Mouse (Mus musculus): ENCODE data around the gene Wbp2.

The Wbp2 gene

DNA sequence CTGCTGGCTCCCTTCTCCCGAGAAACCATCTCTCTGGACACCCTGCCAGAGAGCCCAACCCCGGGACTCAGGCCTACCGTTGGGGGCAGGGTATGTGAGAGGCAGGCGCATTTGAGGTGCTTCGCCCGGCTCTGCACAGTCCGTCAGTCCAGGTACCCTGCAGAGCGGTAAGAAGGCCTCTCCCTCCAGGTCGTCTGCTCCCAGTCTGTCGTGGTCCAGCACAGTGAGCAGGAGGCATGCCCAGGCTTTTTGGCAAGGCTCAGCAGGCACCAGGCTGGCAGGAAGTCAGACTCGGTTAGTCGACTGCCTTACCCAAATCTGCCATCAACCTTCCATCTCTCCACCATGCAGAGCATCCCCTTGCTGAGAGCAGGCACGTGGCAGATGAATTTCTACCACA lies 23.2 kb downstream of the Wbp2 start:
- no peak for DNase-seq (ENCODE audit: low spot score in 2 of 2)

DNA sequence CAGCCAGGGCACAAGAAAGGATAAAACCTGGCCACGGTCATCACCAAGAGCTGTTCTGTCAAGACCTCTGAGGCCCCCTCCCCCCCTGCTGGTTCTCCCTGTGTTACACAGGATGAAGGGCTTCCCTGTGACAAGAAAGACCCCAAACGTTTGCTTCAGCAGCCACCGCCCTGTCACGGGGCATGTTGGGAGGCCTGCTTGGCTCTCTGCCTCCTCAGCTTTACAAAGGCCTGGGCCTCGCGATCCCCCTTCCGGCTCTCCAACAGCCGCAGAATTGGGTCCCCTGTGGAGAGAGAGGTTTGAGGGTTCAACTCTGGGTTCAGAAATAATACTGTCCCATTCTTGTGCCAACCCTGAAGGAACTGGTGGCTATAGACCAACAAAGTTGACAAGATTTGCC lies 24.3 kb downstream of the Wbp2 start:
- no peak for DNase-seq (ENCODE audit: low spot score in 2 of 2)

DNA sequence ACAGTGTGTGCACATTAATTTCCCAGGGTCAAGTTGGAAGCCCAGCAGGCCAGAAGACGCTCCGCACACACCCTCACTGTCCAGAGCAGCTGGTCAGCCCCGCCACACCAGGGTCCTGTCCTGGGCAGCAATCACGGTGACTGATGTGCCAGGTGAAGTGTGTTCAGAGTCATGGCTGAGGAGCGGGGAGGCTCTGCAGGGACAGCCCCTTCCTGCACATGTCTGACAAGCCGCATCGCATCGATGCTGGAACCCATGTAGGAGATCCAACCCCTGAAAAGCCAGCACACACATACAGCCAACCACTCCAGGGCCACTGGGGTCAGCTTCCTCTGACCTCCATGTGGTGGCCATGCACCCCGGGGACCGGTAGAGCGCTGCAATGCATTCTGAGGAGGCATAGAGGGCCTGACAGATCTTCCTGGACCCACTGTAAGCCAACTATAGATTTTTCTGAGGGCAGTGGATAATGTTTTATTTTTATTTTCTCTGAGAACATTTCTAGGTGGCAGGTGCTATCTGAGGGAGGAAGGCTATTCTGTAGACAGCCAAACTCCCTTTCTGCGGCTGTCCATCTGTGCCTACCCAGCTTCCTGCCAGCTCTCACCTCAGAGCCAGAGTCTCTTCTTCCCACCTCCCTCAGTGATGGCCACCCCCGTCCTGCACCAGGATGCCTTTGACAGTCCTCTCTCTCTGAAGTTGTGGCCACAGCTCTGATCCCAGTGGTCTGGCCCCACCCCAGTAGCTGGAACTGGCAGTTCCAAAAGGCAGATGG lies 25.0 kb downstream of the Wbp2 start:
- DNase-seq (ENCODE audit: low spot score in 2 of 2), result no peak

DNA sequence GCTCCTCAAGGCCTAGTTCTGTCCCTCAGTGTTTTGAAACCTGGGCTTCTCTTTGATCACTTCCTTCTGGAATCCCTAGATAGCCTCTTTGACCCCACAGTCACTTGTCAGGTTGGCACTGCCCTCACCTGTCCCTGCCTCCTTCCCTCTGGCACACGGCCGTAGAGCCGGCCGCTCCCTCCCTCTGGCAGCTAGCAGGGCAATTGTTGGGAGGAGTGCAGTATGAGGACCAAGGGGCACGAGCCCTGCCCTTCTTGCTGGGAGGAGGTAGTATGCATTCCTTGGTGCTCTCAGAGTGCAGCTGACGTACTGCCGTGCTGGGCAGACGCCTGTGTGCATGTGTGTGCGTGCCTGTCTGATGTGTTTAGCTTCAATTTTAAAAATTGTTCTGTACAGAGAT lies 26.2 kb downstream of the Wbp2 start:
- DNase-seq (ENCODE audit: low spot score in 2 of 2), result no peak

DNA sequence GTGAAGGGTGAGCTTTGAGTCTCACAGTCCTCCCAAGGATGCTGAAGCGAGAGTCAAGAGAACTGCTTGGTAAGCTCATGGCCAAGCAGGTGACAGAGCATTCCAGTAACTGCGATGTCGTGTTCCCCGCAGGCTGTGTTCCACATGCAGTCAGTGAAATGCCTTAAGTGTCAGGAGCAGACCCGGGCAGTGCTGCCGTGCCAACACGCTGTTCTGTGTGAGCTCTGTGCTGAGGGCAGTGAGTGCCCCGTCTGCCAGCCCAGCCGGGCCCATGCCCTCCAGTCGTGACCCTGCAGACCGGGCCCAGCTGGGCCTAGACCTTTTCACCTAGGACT lies 27.1 kb downstream of the Wbp2 start:
- no peak for DNase-seq (ENCODE audit: low spot score in 2 of 2)

DNA sequence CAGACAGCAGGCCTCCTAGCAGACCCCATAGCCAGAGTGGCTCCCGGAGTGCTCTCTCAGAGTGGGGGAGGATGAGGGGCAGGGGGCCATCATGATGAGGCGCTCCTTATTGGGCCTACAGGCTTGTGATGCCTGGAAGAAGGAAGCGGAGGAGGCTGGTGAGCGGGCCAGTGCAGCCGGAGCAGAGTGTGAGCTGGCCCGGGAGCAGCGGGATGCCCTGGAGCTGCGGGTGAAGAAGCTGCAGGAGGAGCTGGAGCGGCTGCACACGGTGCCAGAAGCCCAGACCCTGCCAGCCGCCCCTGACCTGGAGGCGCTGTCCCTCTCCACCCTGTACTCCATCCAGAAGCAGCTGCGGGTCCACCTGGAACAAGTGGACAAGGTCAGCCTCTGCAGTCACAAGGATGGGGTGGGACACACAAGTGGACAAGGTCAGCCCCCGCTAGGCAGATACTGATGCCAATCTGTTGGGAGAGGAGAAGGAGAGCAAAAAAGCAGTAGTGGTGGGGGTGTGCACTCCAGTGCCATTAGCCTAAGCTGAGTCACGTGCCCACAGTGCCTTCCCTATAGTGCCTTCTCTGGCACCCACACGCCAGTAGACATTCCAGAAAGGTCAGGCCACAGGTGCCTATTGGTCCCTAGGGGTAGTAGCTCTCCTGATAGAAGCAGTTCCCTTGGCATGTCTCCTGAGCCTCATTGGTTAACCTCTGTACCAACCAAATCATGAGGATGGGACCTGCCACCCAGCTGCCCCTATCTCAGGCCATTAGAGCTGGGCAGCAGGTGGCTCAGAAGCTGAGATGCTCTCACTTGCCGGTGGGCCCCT lies 27.7 kb downstream of the Wbp2 start:
- DNase-seq (ENCODE audit: low spot score in 2 of 2), result no peak

DNA sequence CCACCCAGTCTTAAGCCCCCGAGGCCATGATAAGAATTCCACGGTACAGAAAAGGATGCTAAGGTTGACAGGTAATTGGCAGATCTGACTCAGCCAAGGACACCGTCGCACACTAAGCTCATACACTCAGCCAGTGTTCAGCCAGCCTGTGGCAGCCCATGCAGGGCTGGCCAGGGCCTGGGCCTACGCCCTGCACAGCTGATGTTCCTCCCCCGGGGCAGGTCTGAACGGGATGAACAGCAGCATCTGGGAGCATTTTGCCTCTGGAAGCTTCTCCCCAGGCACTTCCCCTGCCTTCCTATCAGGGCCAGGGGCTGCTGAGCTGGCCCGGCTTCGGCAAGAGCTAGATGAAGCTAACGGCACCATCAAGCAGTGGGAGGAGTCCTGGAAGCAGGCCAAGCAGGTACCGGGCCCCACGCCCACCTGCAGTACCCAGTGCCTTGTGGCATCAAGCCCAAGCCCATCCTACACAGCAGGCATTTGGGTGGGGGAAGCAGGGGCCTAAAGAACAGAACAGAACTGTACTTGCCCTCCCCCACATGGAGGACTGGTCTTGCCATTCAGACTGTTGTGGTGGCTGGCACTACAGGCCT lies 28.7 kb downstream of the Wbp2 start:
- DNase-seq (ENCODE audit: low spot score in 2 of 2), result no peak

DNA sequence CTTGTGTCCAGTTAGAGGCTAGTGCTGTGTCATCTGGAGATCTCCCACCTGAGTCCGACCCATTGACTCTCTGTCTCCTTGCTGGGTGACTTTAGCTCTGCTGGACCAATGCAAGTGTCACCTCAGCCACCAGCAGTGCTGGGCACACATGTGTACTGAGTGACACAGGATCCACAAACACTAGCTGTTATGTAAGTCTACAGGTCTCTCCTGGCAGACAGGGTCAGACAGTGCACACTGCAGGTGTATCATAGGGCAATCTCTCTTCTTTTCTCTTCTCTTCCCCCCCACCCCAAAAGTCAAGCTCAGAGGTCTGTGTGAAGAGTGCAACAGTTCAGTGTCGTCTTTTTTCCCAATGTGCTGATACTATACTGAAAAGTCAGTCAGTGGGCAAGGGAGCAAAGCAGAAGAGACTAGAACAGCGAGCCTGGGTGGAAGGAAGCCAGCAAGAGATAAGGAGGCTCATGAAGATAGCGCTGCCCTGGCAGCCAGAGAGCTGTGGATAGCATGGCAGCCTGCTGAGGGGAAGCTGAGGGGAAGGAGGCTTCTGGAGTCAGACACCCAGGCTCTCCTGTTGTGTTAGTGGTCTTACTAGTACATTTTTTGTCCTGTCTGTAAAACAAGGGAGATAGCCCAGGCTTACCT lies 29.4 kb downstream of the Wbp2 start:
- no peak for DNase-seq (ENCODE audit: low spot score in 2 of 2)

DNA sequence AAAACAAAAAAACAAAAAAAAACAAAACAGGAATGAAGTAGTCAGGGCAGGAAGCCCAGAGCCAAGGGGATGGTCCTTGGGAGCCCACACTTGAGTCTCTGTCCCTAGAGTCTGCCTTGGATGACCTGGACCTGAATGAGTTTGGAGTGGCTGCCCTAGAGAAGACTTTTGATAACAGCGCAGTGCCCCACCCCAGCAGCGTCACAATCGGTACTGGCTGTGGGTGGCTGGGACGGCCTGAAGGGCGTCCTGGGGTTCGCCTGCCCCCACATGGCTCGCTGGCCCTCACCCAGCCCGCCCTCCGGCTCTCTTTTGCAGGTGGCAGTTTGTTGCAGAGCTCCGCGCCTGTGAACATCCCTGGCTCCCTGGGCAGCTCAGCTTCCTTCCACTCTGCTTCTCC lies 30.9 kb downstream of the Wbp2 start:
- no peak for DNase-seq (ENCODE audit: low spot score in 2 of 2)

DNA sequence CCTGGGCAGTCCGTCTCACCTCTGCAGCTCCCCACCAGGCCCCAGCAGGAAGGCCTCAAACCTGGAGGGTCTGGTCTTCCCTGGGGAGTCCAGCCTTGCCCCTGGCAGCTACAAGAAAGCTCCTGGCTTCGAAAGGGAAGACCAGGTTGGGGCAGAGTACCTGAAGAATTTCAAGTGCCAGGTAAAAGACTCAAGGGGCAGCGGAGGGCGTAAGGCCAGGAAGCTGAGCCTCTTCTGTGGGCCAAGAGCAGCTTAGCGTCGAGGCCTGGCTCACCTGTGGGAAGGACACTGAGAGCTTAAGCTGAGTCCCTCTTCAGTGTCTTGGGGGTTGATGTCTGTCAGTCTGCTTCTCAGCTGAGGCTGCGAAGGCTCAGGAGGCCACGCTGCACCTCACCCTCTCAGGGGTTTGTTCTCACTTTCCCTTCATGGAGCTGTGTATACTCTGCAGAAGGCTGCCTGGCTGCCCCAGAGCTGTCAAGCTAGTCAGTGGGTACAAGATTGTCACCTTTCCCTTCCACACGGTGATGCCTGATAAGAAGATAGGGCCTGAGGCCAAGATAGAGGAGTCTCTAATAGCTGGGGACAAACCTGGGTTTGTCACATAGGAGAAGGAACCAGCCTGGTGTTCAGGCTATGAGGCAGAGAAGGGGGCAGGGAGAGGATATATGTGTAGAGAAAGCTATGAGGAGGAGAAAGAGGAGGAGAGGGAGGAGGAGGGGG lies 33.1 kb downstream of the Wbp2 start:
- DNase-seq (ENCODE audit: low spot score in 2 of 2), result no peak

DNA sequence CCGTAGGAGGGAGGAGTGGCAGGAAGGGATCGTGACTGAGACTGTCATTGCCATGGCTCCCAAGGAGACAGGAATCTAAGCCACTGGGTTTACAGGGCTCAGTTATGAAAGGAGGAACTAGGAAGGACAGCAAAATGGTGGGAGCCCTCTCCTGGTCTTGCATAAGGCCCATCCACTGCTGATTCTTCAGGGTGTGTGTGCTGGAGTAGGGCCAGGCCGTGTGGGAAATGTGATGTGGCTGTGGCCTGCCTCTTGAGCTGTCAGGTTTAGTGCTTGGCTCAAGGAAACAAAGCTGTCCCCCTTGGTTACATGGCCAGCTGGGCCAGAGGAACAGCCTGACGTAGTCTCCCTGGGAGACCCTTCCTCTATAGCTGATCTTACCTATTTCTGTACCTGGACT lies 36.6 kb downstream of the Wbp2 start:
- no peak for DNase-seq (ENCODE audit: low spot score in 2 of 2)

DNA sequence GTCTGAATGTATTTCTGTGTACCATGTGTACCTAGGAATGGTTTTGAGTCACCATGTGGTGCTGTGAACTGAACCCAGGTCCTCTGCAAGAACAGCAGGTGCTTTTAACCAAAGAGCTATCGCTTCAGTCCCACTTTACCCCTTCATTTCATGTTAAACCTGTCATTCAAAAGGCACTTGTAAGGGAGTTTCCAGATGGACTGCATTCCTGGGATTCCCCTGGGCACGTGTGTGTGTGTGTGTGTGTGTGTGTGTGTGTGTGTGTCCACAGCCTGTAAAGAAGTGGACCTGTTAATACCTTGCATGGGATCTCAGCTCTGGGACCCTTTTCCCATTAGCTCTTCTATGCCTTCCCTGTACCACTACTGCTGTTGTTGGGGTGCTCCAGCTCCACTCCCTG lies 37.2 kb downstream of the Wbp2 start:
- no peak for DNase-seq (ENCODE audit: low spot score in 2 of 2)

DNA sequence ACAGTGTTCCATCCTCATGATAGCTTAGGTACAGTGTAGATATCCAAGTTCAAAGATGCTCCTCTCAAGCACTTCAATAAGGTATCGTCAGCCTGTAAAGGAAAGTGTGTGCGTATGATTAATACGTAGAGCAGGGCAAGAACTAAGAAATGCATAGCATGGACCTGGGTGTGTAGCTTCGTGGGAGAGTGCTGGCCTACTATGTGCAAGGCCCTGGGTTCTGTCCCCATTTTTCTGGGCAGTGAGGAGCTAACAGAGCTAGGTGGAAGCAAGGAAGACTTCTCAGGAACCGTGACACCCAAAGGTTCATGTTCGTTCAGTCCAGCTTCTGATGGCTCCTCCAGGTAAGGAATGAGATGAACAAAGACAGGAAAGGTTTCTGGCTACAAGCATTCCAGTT lies 41.6 kb downstream of the Wbp2 start:
- DNase-seq (ENCODE audit: low spot score in 2 of 2), result no peak

DNA sequence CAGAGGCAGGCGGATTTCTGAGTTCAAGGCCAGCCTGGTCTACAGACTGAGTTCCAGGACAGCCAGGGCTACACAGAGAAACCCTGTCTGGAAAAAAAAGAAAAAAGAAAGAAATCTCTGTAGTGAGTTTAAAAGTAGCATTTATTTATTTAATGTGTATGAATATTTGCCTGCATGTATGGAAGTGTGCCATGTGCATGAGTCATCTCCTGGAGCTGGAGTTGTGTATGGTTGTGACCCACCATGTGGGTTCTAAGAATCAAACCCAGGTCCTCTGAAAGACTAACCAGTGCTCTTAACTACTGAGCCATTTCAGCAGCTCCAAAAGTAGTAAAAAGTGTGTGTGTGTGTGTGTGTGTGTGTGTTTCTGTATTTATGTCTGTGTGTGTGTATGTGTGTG lies 43.5 kb downstream of the Wbp2 start:
- DNase-seq (ENCODE audit: low spot score in 2 of 2), result no peak

DNA sequence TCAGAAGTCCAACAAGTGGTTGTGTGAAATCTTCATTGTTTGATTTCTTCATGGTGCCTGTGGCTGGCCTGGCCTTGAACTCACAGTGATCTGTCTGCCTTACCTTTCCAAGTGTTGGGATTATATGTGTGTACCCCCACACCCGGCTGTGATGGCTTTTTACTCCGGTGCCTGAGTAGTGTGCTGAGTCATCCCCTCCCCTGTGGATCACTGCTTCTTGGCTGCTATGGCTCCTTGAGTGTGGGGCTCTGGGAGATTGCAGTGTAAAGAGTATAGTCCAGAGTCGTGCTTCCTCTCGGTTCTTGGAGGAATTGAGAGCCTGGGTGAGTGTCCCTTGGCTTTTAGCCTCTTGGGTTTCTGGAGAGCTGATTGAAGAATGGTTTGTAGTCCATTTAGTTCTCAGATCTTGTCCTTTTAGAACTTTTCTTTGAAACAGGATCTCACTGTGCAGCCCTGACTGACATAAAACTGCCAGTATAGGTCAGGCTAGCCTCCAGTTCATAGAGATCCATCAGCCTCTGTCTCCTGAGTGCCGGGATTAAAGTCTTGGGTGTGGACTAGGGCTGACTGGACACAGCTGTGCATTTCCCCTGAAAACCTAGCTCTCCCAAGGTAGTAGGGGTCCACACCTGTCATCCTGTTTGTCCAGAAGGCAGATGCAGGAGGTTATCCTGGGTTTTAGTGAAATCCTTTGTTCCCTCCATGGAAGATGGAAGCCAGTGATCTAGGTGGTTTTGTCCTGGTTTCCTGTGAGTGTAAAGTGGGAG lies 44.2 kb downstream of the Wbp2 start:
- no peak for DNase-seq (ENCODE audit: low spot score in 2 of 2)

DNA sequence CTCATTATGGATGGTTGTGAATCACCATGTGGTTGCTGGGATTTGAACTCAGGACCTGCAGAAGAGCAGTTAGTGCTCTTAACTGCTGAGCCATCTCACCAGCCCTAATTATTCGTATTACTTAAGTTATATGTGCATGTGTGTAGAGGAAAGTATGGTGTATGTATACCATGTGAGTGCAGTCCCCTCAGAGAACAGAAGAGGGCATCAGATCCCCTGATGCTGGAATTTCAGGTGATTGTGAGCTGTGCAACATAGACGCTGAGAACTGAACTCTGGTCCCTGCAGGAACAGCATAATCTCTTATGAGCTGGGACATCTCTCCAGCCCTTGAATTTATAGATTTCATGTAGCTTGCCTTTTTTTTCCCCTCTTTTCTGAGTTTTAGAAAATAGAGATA lies 45.0 kb downstream of the Wbp2 start:
- DNase-seq (ENCODE audit: low spot score in 2 of 2), result no peak

DNA sequence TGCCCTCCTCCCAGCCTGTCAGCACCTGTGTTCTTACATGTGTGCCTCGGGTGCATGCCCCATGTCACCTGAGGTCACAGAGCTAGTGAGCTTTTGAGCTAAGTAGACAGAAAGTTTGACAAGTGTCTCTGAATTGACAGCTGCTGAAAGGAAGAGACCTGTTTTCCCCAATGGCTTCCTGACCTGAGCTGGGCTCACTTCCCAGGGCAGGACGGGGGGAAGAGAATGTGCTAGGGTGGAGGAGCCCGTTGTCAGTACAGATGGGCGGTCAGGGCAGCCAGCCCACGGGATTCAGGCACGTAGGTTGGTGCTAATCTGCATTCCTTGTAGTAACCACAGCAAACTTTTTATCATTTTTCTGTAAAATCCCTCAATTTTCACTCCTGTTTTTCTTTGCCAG lies 46.2 kb downstream of the Wbp2 start:
- DNase-seq (ENCODE audit: low spot score in 2 of 2), result no peak

DNA sequence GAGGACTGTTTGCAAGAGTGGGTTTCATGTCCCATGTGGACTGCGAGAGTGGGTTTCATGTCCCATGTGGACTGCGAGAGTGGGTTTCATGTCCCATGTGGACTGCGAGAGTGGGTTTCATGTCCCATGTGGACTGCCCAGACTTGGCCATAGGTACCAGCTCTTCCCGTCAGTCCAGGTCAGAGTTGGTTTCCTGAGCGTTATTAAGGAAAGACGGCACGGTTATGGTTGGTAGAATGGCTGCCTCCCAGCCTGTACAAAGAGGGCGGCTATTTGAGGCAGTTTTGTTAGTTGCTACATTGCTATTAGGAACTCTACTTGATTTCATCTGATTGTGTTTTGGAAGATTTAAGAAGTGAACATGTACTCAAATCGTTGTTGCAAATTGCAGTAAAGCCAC lies 49.0 kb downstream of the Wbp2 start:
- no peak for DNase-seq (ENCODE audit: low spot score in 2 of 2)

DNA sequence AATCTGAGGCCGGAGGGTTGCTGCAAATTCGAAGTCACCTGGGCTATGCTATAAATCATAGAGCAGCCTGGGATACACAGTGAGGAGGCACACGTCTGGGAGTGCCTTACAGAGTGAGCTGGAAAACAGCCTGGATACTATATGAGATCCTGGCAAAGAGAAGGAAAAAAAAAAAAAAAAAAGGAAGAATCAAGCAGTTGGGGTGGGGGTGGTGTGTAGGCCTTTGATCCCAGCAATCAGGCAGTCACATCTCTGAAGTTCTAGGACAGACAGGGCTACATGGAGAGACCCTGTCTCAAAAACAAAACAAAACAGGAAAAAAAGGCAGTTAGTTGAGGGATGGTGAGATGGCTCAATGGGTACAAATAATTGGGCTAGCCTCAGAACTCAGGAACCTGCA lies 50.1 kb downstream of the Wbp2 start:
- DNase-seq (ENCODE audit: low spot score in 2 of 2), result no peak

DNA sequence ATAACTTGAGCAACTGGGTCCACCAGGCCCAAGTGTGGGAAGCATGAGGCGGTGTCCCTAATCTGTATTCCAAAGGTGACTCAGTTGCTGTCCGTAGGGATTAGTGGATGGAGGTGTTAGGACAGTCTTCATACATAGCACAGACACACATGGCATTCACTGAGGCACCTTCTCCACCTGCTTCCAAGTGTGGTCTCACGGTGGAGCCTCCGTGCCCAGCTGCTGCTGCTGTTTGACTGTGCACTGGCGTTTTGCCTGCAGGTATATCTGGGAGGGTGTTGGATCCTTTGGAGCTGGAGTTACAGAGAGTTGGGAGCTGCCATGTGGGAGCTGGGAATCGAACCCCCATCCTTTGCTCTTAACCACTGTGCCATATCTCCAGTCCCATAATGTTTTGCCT lies 52.2 kb downstream of the Wbp2 start:
- no peak for DNase-seq (ENCODE audit: low spot score in 2 of 2)
